Mouse (Mus musculus) thymus, postnatal 0 days (tissue): Measurements from ENCODE around the gene Sntg2. TPM values are rescaled to one million over a fixed set of nuclear protein-coding genes. Genes with fewer than 3 reads are reported as not detected.

Experiments used
- DNase-seq: peaks from one replicate; pipeline ENCODE4 v3.0.0-alpha.2; 2015; ENCODE audit warnings: low spot score
- polyA plus RNA-seq: library from polyadenylated mRNA; unstranded; fragments of >200 nt; fragmentation: Nextera tagmentation; extraction: Ambion mirVana; gene quantifications from 2 replicates; pipeline ENCODE4 v1.2.1, GENCODE M21; 2015

Gene Sntg2
- polyA plus RNA-seq: 0.53 TPM in 1 of 2 replicates, not detected in the other

GRCm38 (mm10) chr12:30372933-30373501 is at the start of gene Sntg2:
Sntg2 (minus strand) TSS chr12:30373375.
- DNase-seq: peak; percentile 8

GRCm38 (mm10) chr12:30416547-30416946 is 43.4 kb upstream of the Sntg2 start:
- no peak for DNase-seq

- DNase-seq: no peak
Measured at GRCm38 (mm10) chr12:30415981-30416380, 42.8 kb upstream of the Sntg2 start.

GRCm38 (mm10) chr12:30402651-30403050 is 29.5 kb upstream of the Sntg2 start:
- no peak for DNase-seq

GRCm38 (mm10) chr12:30400531-30400930 is 27.4 kb upstream of the Sntg2 start:
- no peak for DNase-seq

GRCm38 (mm10) chr12:30400114-30400513 is 26.9 kb upstream of the Sntg2 start:
- no peak for DNase-seq

GRCm38 (mm10) chr12:30372293-30372692 is 882 bp downstream of the Sntg2 start:
- DNase-seq: no peak

GRCm38 (mm10) chr12:30369786-30370185 is 3.4 kb downstream of the Sntg2 start:
- DNase-seq: peak; percentile 4

GRCm38 (mm10) chr12:30369141-30369540 is 4.0 kb downstream of the Sntg2 start:
- no peak for DNase-seq

- no peak for DNase-seq
Measured at GRCm38 (mm10) chr12:30362306-30362705, 10.9 kb downstream of the Sntg2 start.

- no peak for DNase-seq
Measured at GRCm38 (mm10) chr12:30357666-30358065, 15.5 kb downstream of the Sntg2 start.

- DNase-seq: no peak
Measured at GRCm38 (mm10) chr12:30352393-30352792, 20.8 kb downstream of the Sntg2 start.

GRCm38 (mm10) chr12:30348036-30348435 is 25.1 kb downstream of the Sntg2 start:
- DNase-seq: no peak

- DNase-seq: no peak
Measured at GRCm38 (mm10) chr12:30347284-30347683, 25.9 kb downstream of the Sntg2 start.

GRCm38 (mm10) chr12:30344806-30345205 is 28.4 kb downstream of the Sntg2 start:
- DNase-seq: no peak

GRCm38 (mm10) chr12:30336301-30336700 is 36.9 kb downstream of the Sntg2 start:
- no peak for DNase-seq

- DNase-seq: no peak
Measured at GRCm38 (mm10) chr12:30334502-30334901, 38.7 kb downstream of the Sntg2 start.

- no peak for DNase-seq
Measured at GRCm38 (mm10) chr12:30317971-30318370, 55.2 kb downstream of the Sntg2 start.

- DNase-seq: no peak
Measured at GRCm38 (mm10) chr12:30313021-30313420, 60.2 kb downstream of the Sntg2 start.

- no peak for DNase-seq
Measured at GRCm38 (mm10) chr12:30308197-30308939, 64.8 kb downstream of the Sntg2 start.

GRCm38 (mm10) chr12:30292724-30293560 is 80.2 kb downstream of the Sntg2 start:
- DNase-seq: no peak
